Mouse (Mus musculus) intestine, postnatal 0 days (tissue): ENCODE results near the gene Dtx2. TPM values are rescaled to one million over a fixed set of nuclear protein-coding genes. Genes with fewer than 3 reads are reported as not detected.
"Not testable (repeated sequence)": the region's sequence is repeated elsewhere in the genome, so short reads cannot be mapped to it uniquely, and the experiment has no call there.

ENCODE experiments used
- ATAC-seq: fragments of 200-750 bp; cut with Nextera tagmentation; 2 replicates; pipeline ENCODE4 v1.8.0; 2017; ENCODE audit warnings: mild to moderate bottlenecking, moderate TSS enrichment, moderate library complexity
- H3K27ac ChIP-seq: fragments of 300-500 bp; sonication (generic); 2 replicates; pipeline ENCODE4 v1.5.1; 2014; ENCODE audit warnings: mild to moderate bottlenecking, low read depth, low read length, moderate library complexity
- H3K27me3 ChIP-seq: fragments of 300-500 bp; sonication (generic); replicated peaks from 2 replicates; pipeline ENCODE4 v1.6.1; 2014; ENCODE audit warnings: low read length, mixed read lengths; ENCODE audit not compliant: control insufficient read depth, insufficient read depth
- H3K36me3 ChIP-seq: fragments of 300-500 bp; sonication (generic); 2 replicates; pipeline ENCODE4 v1.6.1; 2014; ENCODE audit warnings: mild to moderate bottlenecking, moderate library complexity; ENCODE audit not compliant: control insufficient read depth, insufficient read depth
- H3K4me1 ChIP-seq: fragments of 300-500 bp; sonication (generic); replicated peaks from 2 replicates; pipeline ENCODE4 v1.6.1; 2014; ENCODE audit warnings: antibody characterized with exemption, low read length, mixed read lengths; ENCODE audit not compliant: control insufficient read depth, insufficient read depth
- H3K4me2 ChIP-seq: fragments of 300-500 bp; sonication (generic); replicated peaks from 2 replicates; pipeline ENCODE4 v1.6.1; 2014; ENCODE audit warnings: low read depth, mild to moderate bottlenecking, moderate library complexity
- H3K4me3 ChIP-seq: fragments of 300-500 bp; sonication (generic); 2 replicates; pipeline ENCODE4 v1.5.1; 2014; ENCODE audit warnings: low read depth, low read length
- H3K9ac ChIP-seq: fragments of 300-500 bp; sonication (generic); 2 replicates; pipeline ENCODE4 v1.6.1; 2014; ENCODE audit warnings: mild to moderate bottlenecking, low read depth, low read length
- H3K9me3 ChIP-seq: fragments of 300-500 bp; sonication (generic); 2 replicates; pipeline ENCODE4 v1.6.1; 2016; ENCODE audit warnings: mixed run types; ENCODE audit not compliant: control insufficient read depth
- CTCF ChIP-seq: sonication (generic); IDR thresholded peaks from 2 replicates; pipeline ENCODE4 v1.5.1; 2016; ENCODE audit warnings: low read depth, mild to moderate bottlenecking, control low read depth, antibody characterized with exemption, moderate library complexity
- WGBS: fragments of 180-500 bp; shearing (Covaris S2); extraction: QIAGEN DNeasy Blood & Tissue Kit; methylation state at CpG from one replicate; pipeline ENCODE4 v1.1.7; 2014; 5-methylcytosine and 5-hydroxymethylcytosine counted together
- polyA plus RNA-seq: library from polyadenylated mRNA; unstranded; fragments of >200 nt; fragmentation: Nextera tagmentation; extraction: Ambion mirVana; gene quantifications from 2 replicates; pipeline ENCODE4 v1.2.1, GENCODE M21; 2015

The Dtx2 gene
- polyA plus RNA-seq, 1 experiment from 2014 or later: 10.5 TPM

DNA sequence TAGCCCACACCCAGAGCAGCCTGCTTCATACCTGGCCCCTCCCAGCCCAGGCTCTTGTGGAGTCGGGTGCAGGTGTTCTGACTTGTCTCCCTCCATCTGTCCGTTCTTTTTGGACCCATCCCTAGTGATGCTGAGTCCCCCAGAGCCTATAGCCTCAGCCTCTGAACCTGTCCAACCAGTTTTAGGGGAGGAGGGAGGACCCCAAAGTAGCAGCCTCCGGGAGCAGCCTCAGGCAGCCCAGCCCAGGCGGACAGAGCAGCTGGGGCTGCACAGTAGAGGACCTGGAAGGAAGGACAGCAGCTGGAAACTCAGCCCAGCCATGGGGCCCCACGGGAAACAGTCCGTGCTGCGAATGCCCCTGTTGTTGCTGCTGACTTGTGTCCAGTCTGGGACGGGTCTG is 62.5 kb downstream of the Dtx2 start:
- ATAC-seq: no peak

DNA sequence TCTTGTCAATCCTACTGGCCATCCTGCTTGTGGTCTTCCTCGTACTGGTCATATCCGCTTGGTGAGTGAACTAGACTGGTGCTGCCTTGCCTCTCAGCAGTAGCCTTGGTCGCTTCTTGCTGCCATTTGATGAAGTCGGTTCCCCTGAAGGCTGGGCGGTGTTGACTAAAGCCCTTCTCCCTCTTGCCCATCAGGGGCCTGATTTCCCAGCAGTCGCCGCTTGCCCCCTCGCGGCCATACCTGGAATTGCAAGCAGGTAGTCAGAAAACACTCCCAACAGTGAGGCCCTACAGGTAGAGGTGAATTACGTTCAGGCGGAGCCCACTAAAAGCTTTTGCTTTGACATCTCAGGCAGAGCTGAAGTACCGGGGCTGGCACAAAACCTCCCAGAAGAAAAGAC is 67.0 kb downstream of the Dtx2 start:
- WGBS: 11% methylated on average over 12 of the region's 12 CpGs
- no peaks in the 10 kb centered on the region for H3K4me1 ChIP-seq
- no peaks in the 10 kb centered on the region; the same call in 1 of the 2 replicates for H3K27me3 ChIP-seq
- no peaks in the 10 kb centered on the region for H3K36me3 ChIP-seq
- ATAC-seq: no peak
- H3K4me2 ChIP-seq: no peak overlapping the region
- TF ChIP-seq CTCF: peak; percentile 99
- no peak overlapping the region for H3K4me3 ChIP-seq
- no peak overlapping the region for H3K27ac ChIP-seq
- H3K9me3 ChIP-seq: no peaks in the 10 kb centered on the region
- no peak overlapping the region for H3K9ac ChIP-seq

More for the DNA sequence above, 62.5 kb downstream of the Dtx2 start:
- TF ChIP-seq CTCF: no peak
- no peaks in the 10 kb centered on the region for H3K4me1 ChIP-seq
- no peaks in the 10 kb centered on the region for H3K9me3 ChIP-seq
- H3K4me2 ChIP-seq: no peak overlapping the region
- H3K27ac ChIP-seq: no peak overlapping the region
- no peaks in the 10 kb centered on the region; the same call in 1 of the 2 replicates for H3K27me3 ChIP-seq
- no peak overlapping the region for H3K9ac ChIP-seq
- H3K4me3 ChIP-seq: no peak overlapping the region
- 10% methylated on average over 8 of the region's 8 CpGs for WGBS
- no peaks in the 10 kb centered on the region for H3K36me3 ChIP-seq

DNA sequence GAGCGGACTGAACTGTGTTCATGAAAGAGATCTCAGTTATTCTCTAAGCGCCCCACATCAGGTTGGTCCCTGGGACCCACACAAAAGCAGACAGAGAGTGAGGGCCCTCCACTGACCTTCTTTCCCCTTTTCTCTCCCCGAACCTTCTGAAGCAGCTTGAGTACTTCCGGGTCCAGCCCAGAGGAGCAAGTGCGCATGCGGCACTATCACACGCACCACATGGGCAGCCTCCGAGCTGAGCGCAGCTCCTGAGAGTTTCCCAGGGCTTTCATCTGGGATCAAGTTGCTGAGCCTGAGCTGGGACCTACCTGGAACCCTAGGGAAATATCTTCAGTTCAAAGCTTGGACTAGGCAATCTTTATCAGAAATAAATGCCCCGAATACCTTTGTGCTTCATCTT is 69.3 kb downstream of the Dtx2 start:
- H3K9me3 ChIP-seq: no peaks in the 10 kb centered on the region
- no peaks in the 10 kb centered on the region for H3K36me3 ChIP-seq
- H3K27me3 ChIP-seq: no peaks in the 10 kb centered on the region; the same call in 1 of the 2 replicates
- no peak overlapping the region for H3K9ac ChIP-seq
- no peak overlapping the region for H3K4me3 ChIP-seq
- no peak for ATAC-seq
- H3K4me2 ChIP-seq: no peak overlapping the region
- H3K4me1 ChIP-seq: no peaks in the 10 kb centered on the region
- no peak overlapping the region for H3K27ac ChIP-seq
- WGBS: 89% methylated on average over 10 of the region's 10 CpGs
- TF ChIP-seq CTCF: no peak

DNA sequence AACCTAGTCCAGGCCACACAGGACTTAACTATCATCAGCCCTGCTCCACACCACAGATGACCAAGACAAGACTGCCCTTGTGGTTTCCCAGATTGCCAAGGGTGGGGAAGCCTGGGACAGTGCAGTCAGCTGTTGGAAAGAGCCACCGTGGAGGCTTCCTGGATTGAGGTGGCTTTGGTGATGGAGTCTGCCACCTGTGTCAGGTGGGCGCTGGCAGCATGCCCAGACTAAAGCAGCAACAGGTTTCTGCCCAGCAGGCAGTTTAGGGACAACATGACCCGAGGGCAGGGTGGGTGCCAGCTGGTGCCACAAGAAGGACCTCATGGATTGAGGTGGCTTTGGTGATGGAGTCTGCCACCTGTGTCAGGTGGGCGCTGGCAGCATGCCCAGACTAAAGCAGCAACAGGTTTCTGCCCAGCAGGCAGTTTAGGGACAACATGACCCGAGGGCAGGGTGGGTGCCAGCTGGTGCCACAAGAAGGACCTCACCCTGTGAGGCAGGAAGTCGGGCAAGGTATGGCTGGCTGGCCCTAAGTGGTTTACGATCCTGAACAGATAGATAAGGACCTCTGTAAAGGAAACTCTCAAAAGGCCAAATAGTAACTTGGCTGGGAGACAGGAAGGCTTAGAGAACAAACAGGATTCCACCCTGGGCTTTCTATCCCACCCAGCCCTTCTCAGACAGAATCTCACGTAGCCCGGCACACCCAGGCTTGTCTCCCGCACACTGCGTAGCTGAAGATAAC is 72.0 kb downstream of the Dtx2 start:
- not testable (repeated sequence) for H3K9me3 ChIP-seq, H3K36me3 ChIP-seq, H3K27me3 ChIP-seq, H3K4me1 ChIP-seq, H3K27ac ChIP-seq, H3K4me3 ChIP-seq, H3K9ac ChIP-seq
- peak; percentile 85 for ATAC-seq
- 0 out of 2 replicates have a peak overlapping the region, but pooled peaks have one; percentile 13 for H3K4me2 ChIP-seq
- 41% methylated on average over 11 of the region's 11 CpGs for WGBS

DNA sequence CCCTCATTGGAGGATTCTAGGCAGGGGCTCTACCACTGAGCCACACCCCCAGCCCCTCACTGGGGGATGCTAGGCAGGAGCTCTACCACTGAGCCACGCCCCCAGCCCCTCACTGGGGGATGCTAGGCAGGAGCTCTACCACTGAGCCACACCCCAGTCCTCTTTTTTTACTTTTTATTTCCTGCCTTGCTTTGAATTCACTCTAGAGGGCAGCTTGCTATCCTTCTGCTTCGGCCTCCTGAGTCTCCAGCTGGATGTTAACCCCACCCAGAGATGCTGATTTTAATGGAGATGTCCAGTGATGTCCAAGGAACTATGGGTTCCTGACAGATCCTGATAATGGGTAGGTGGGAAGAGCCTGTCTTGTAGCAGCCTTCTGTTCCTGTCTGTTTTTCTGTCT is 74.8 kb downstream of the Dtx2 start:
- no peak overlapping the region for H3K4me3 ChIP-seq
- WGBS: 62% methylated on average over 2 of the region's 2 CpGs
- H3K9ac ChIP-seq: no peak overlapping the region
- no peaks in the 10 kb centered on the region for H3K4me1 ChIP-seq
- no peak overlapping the region for H3K4me2 ChIP-seq
- TF ChIP-seq CTCF: 0 out of 2 replicates have a peak, but pooled peaks have one; percentile 9
- no peak for ATAC-seq
- H3K27me3 ChIP-seq: no peaks in the 10 kb centered on the region
- no peak overlapping the region for H3K27ac ChIP-seq
- H3K9me3 ChIP-seq: no peaks in the 10 kb centered on the region
- H3K36me3 ChIP-seq: no peaks in the 10 kb centered on the region

DNA sequence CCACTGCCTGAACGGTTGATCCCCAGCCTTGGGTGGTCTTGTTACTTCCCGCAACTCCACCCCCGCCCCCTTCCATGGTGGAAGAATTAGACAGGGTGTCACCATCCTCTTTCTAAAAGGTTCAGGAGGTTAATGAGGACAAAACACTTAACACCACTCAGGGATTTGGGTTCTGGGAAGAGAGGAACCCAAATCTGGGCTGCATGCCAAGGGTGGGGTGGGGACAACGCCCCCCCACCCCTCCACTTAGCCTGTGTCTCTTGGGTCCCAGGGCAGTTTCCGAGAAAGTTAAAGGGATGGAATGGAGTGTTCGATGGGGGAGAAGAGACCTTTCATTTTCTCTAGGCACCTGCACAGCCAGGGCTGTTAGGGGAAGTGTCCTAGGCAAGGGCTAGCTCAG is 78.5 kb downstream of the Dtx2 start:
- H3K27me3 ChIP-seq: no peaks in the 10 kb centered on the region
- no peak overlapping the region for H3K4me2 ChIP-seq
- no peaks in the 10 kb centered on the region for H3K36me3 ChIP-seq
- H3K4me3 ChIP-seq: no peak overlapping the region
- H3K9me3 ChIP-seq: no peaks in the 10 kb centered on the region
- H3K27ac ChIP-seq: no peak overlapping the region
- H3K4me1 ChIP-seq: no peaks in the 10 kb centered on the region
- 57% methylated on average over 6 of the region's 6 CpGs for WGBS
- ATAC-seq: no peak
- H3K9ac ChIP-seq: no peak overlapping the region
- no peak for TF ChIP-seq CTCF
